Mouse (Mus musculus): ENCODE measurements around the gene Srrt. TPM values are rescaled to one million over a fixed set of nuclear protein-coding genes. Genes with fewer than 3 reads are reported as not detected.
A peak's percentile ranks its signal among the peaks of the same experiment; 100 is the strongest.

Gene Srrt
- total RNA-seq, 1 experiment from 2014 or later = 317 TPM

DNA sequence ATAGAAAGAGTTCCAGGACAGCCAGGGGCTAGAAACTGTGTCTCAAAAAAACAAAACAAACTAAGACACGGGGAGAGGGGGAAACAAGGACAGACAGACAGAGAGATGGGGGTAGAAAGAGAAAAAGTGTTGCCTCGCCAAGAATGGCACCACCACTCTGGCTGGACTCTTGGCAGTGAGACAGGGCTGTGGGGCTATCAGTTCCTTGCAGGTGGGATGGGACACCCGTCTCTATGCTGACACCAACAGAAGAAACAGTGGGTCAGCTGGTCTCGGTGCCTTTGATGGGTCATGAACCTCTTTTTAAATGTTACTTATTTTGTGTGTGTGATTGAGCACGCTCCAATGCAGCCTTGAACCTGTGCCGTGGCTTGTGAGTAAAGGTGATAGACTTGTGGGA is 32.7 kb upstream of the Srrt start:
- ATAC-seq (replicated peaks in 1 of 2; ENCODE audit: insufficient read depth in 1 of 2, low FRiP score in 2 of 2, low TSS enrichment in 1 of 2, low read depth in 1 of 2, poor library complexity in 2 of 2, severe bottlenecking in 2 of 2) = no peak

DNA sequence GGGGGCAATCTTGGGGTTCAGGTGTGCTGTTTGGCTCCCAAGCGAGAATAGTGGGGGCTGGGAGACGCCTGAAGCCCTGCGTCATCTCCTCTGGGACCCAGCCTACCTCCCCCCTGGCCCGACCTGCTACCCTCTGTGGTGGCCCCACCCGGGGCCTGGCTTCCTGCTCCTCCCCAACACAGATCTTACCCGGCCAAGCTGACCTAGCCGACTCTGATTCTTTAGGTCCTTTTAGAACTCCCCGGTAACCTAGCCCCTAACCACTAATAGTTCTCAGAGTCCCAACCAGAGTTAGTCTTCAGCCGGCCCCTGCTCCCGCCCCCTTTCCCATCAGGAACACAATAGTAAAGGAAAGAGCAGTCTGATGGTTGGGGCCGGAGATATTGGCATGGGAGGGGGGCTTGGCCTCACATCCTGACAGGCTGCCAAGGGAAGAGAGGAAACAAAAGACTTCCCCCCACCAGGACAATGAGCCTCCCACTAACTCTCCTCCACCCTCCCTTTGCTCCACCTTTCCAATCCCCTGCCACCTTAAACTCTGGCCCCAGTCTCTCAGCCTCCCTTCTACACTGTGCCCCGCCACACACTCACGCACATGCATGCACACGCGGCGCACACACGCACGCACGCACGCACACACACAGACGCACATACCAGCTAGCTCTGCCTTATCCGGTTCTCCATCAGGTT is 32.0 kb upstream of the Srrt start:
- ATAC-seq (replicated peaks in 1 of 2; ENCODE audit: insufficient read depth in 1 of 2, low FRiP score in 2 of 2, low TSS enrichment in 1 of 2, low read depth in 1 of 2, poor library complexity in 2 of 2, severe bottlenecking in 2 of 2) = no peak

DNA sequence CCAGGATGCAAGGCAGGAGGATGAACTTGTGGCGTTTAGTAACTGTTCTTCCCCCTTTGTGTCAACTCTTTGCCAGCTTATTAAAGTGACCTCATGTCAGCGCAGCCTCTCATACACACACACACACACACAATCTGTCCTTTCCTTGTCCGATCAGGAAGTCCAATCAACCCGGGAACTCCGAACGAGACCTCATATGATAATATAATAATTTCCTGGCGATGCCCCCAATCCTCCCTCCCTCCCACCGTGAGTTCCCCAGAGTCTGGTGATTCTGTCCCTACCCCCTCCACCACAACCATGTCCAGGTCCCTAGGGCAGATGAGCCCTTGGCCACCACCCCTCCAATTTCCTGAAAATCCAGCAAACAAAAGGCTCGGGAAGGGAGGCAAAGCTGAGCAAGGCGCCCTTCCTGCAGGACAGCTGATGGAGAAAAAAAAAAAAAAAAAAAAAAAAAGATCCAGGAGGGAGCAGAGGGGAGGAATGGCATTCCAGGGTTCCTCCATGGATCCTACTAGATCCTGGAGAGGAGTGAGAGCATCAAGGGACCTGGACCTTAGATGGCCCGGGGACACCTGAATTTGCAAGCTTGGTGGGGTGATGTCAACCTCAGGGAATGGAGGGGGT is 31.3 kb upstream of the Srrt start:
- no peak for ATAC-seq (replicated peaks in 1 of 2; ENCODE audit: insufficient read depth in 1 of 2, low FRiP score in 2 of 2, low TSS enrichment in 1 of 2, low read depth in 1 of 2, poor library complexity in 2 of 2, severe bottlenecking in 2 of 2)

DNA sequence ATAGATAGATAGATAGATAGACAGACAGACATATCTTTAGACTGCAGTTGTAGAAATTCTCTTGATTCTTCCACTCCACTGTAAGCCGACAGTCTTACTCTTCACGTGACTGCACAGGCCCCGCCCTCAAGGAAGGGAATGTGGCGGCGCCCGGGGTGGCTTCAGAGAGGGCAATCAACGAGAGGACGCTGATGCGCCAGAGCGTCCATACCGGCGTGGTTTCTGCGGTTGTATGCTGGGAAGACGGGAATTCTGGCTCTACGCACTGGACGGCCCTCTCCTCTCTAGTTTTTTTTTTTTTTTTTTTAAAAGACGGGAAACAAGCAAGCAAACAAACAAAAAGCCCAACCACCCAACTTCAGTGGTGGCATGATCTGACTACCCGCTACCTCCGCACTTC is 30.8 kb upstream of the Srrt start:
- peak; percentile 57 to 61 for ATAC-seq (replicated peaks in 1 of 2; ENCODE audit: insufficient read depth in 1 of 2, low FRiP score in 2 of 2, low TSS enrichment in 1 of 2, low read depth in 1 of 2, poor library complexity in 2 of 2, severe bottlenecking in 2 of 2)

DNA sequence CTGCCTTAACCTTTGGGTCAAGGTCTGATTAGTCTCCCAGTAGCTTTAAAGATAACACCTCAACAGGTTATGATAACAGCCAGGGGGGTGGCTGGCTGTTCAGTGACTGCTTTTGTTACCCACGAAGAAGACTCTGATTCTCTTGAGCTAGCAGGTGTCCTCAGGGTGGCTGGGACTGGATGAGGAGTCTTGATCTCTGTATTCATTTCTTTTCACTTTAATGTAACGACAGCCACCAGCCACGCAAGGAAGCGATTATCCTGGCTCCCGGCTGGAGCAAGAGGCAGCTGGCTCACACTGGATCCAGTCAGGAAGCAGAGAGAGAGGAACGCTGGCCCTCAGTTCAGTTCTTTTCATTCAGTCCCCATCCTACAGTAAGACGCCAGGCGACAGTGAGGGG is 29.7 kb upstream of the Srrt start:
- ATAC-seq (replicated peaks in 1 of 2; ENCODE audit: insufficient read depth in 1 of 2, low FRiP score in 2 of 2, low TSS enrichment in 1 of 2, low read depth in 1 of 2, poor library complexity in 2 of 2, severe bottlenecking in 2 of 2) = no peak

DNA sequence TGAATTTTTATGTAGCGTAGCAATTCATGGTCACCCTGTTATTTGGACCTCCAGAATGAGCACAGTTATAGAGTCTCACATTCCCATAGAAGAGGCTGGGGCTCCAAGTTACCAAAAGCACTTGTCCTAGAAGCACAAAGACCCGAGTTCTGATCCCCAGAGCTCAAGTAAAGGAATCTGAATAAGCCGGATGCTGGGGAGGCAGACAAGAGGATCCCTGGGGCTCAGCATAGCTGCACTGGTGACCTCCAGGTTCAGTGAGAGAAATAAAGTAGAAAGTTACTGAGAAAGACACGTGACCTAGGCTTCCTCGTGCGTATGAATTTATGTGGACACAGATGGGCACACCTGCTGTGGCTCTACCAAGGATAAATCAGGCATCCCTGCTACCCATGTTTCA is 27.6 kb upstream of the Srrt start:
- ATAC-seq (replicated peaks in 1 of 2; ENCODE audit: insufficient read depth in 1 of 2, low FRiP score in 2 of 2, low TSS enrichment in 1 of 2, low read depth in 1 of 2, poor library complexity in 2 of 2, severe bottlenecking in 2 of 2) = no peak

DNA sequence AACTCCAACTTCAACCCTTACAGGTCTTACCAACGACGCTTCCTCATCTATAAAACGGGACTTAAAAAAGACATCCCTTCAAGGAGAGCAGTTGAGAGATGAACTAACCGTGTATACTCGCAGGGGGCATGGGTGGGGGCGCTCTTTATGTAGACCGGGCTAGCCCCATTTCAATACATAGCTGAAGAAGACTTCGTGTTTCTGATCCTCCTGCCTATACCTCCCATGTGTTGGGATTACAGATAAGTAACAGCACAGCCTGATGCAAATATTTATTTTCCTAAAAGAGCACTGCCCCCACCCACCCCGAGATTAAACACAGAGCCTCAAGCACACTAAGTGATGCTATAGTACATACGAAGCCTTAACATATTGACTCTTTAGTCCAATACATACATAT is 26.8 kb upstream of the Srrt start:
- ATAC-seq (replicated peaks in 1 of 2; ENCODE audit: insufficient read depth in 1 of 2, low FRiP score in 2 of 2, low TSS enrichment in 1 of 2, low read depth in 1 of 2, poor library complexity in 2 of 2, severe bottlenecking in 2 of 2) = no peak

DNA sequence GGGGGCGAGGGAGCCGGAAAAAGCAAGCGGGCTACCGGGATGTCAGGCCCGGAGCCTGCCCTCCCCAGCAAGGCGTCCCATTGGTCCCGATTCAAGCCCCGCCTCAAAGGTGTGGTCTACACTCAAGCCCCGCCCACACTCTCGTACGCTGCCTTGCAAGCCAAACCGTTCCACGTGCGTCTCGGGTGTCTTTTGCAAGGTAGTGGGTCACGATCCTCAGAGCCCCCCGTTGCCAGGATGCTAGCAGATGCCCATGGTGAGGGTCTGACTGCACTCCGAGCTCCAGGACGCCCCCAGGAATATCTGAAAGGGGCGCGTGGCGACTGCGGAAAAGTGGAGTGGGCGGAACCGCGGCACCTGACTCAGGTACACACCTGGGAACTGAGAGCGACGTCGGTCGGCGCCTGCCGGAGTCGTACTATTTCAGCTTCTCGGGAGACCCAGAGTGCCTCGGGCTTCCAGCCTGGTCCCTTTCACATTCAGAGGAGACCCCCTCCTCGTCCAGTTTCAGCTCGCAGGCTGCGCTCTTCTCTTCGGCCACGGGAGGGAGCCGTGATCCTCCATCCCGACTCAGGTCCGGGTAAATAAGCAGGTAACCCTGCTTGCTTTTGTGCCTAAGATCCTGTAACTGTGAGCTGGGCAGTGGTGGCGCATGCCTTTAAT is 26.2 kb upstream of the Srrt start, which contains the start of gene Slc12a9:
Gene Slc12a9 (minus strand): TSS at position 86 of the 663 bp plus-strand sequence.
- peak; percentile 93 to 94 for ATAC-seq (replicated peaks in 1 of 2; ENCODE audit: insufficient read depth in 1 of 2, low FRiP score in 2 of 2, low TSS enrichment in 1 of 2, low read depth in 1 of 2, poor library complexity in 2 of 2, severe bottlenecking in 2 of 2)

DNA sequence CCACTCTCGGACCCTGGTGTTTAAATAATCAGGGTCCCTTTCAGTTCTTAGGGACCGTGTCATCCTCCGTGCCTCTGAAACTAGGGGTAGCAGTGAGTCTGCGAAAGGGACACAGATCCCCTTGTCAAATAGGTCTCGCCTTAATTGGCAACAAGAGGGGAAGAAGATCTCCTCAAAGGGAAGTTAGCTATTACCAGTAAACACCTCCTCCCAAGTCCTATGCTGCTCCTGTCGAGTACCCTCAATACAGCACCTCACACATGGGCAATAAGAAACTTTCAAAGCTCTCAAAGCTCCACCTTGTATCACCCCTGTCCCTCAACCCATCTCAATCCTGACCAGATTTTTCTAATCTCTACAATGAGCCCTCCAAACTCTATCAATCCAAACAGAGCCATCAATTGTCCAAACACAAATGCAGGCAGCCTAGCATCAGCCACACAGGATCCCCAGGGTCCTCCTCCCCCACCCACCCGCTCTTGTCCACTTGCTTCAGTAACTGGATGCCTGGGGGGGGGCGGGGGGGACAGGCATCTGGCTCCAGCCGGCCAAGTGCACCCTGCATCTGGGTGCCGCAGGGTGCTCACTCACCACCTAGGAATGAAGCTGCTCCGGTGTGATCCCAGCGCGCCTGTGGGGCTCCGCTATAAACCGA is 25.5 kb upstream of the Srrt start:
- ATAC-seq (replicated peaks in 1 of 2; ENCODE audit: insufficient read depth in 1 of 2, low FRiP score in 2 of 2, low TSS enrichment in 1 of 2, low read depth in 1 of 2, poor library complexity in 2 of 2, severe bottlenecking in 2 of 2) = no peak

DNA sequence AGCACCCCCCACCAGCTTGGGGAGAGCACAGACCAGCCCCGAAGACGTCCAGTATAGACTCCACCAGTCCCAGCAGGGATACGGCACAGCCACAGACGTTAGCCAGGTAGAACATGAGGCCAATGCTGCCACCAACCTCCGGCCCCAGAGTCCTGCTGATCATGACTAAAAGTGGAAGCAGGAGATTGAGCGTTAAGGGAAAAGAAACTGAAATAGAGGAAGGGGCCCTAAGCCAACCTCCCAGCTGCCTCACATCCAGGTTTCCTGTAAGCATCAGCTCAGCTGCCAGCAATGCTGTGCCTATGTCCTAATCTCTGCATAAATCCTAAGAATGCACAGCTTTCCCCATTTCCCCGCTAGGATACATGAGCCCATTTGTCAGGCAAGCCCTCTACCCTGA is 23.4 kb upstream of the Srrt start:
- no peak for ATAC-seq (replicated peaks in 1 of 2; ENCODE audit: insufficient read depth in 1 of 2, low FRiP score in 2 of 2, low TSS enrichment in 1 of 2, low read depth in 1 of 2, poor library complexity in 2 of 2, severe bottlenecking in 2 of 2)

DNA sequence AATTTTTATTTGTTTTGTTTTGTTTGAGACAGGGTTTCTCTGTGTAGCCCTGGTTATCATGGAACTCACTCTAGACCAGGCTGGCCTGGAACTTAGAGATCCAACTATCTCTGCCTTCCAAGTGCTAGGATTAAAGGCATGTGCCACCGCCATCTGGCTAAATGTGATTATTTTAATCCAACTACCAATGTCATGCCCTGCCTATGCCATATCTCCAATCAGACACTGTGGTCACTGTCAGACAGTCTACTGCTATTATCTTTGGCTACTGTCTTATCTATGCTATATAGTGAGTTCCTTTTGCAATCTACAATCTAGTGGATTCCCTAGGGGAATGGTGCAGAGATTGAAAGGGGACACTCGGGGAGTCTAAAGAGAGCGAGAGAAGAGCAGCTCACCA is 13.5 kb upstream of the Srrt start:
- ATAC-seq (replicated peaks in 1 of 2; ENCODE audit: insufficient read depth in 1 of 2, low FRiP score in 2 of 2, low TSS enrichment in 1 of 2, low read depth in 1 of 2, poor library complexity in 2 of 2, severe bottlenecking in 2 of 2) = no peak

DNA sequence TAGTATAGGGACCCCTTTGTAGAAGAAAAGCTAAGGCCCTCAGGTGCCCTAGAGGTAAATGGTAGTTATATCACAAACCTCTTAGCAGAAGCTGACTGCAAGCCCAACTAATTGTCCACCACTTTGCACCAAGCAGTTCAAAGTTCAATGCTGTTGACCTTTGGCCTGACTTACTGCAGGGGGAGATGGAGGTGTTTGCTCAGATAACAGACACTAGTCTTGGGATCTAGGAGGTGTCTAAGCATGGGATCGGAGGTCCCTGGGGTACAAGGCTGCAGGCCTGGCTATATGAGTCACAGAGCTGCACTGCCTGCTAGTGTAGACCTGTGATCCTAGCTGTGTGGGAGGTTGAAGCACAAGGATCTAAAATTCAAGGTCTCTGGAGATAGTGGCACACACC is 11.1 kb upstream of the Srrt start:
- ATAC-seq (replicated peaks in 1 of 2; ENCODE audit: insufficient read depth in 1 of 2, low FRiP score in 2 of 2, low TSS enrichment in 1 of 2, low read depth in 1 of 2, poor library complexity in 2 of 2, severe bottlenecking in 2 of 2) = no peak

DNA sequence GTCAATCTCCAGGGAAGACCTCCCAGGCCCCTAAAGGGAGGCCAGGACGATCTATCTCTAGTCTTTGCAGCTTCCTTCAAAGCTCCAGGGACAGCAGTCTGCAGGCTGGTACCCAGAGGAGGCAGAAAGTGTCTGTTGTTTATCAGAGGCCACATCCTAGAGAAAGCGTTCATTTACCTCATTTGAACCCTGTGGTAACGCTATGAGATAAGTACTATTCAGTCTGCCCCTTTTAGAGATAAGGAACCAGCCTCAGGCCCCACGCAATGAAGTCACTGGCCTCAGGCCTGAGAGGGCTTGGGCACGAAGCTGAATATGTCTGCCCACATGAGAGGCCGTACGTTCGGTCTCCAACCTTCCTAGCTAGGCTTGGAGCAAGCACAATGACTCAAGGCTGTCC is 9.9 kb upstream of the Srrt start:
- no peak for ATAC-seq (replicated peaks in 1 of 2; ENCODE audit: insufficient read depth in 1 of 2, low FRiP score in 2 of 2, low TSS enrichment in 1 of 2, low read depth in 1 of 2, poor library complexity in 2 of 2, severe bottlenecking in 2 of 2)

DNA sequence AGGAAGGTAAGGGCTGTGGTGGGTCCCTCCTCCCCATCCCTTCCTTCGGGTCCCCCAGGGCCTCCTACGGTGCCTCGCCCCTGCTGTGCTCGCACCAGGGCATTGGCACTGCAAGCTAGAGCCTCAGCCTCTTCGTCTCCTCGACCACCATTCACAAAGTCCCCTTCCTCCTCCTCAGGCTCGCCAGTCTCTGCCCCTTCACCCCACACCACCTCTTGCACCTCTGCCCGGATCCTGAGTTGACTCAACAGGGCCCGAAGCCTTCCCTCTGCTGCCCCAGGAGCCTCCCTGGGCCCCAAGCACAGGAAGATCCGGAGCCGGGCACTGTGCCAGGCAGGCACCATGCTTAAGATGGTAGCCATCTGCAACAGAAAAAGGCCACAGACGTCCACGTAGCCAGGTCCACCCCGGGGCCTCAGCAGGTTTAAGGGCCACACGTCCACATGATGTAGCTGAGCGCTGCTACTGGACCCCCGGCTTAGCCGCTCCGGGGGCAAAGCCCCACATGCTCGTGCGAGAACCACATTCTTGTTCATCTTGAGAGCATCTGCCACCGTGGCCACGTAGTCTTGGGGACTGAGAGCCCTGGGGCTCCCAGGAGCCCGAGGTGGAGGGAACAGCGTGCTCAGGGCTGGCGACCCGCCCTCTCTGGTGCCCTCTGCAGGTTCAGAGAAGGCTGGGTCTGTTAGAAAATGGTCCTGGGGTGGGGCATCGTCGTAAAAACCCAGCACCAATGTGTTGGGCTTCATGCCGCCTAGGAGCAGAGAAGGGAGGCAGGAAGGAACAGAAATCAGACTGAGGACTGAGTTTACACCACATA is 7.8 kb upstream of the Srrt start:
- peak; percentile 47 to 69; a peak in 3 of 4 replicates for ATAC-seq (replicated peaks in 1 of 2; ENCODE audit: insufficient read depth in 1 of 2, low FRiP score in 2 of 2, low TSS enrichment in 1 of 2, low read depth in 1 of 2, poor library complexity in 2 of 2, severe bottlenecking in 2 of 2)

DNA sequence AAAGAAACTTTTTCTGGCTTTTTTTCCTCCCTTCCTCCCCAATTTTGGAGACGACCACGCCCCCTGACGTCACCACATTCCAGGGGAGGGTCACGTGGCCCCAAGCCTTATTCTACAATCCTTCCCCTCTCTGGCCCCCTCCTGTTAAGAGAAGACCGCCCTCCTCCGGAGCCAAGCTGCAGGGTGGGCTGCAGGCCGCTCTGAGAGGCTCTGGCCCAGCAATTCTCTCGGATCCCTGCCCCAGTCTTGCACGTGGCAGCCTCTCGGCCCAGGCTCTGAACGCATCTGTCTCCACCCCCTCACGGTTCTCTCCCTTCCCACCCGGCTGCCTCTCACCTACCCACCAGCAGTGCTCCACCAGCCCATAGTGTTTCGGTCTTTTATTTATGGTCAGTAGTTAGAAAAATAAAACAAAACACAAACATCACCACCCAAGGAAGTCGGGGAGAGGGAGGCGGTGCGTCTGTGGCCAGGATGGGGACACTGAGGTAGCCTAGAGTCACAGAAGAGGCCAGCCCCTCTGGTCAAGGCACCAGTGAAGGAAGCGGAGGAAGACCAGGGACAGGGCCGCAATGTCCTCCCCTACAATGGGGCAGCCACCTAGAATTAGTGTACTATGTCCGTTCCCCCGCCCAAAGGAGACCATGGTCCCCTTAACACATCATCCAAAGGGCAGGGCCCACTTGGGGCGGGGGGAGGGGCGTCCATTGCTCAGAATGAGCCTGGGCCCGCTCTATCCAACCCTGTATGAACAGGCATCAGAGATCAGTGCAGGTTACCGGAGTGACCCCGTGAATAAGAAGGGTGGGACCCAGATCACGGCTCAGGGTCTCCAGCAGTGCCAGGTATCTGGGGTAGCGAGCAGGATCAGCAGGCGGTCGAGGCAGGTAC is 7.0 kb upstream of the Srrt start, which contains the start of gene Trip6:
Gene Trip6 (minus strand): TSS at position 212 of the 891 bp plus-strand sequence.
- peak; percentile 29 to 30; a peak in 3 of 4 replicates for ATAC-seq (replicated peaks in 1 of 2; ENCODE audit: insufficient read depth in 1 of 2, low FRiP score in 2 of 2, low TSS enrichment in 1 of 2, low read depth in 1 of 2, poor library complexity in 2 of 2, severe bottlenecking in 2 of 2)

DNA sequence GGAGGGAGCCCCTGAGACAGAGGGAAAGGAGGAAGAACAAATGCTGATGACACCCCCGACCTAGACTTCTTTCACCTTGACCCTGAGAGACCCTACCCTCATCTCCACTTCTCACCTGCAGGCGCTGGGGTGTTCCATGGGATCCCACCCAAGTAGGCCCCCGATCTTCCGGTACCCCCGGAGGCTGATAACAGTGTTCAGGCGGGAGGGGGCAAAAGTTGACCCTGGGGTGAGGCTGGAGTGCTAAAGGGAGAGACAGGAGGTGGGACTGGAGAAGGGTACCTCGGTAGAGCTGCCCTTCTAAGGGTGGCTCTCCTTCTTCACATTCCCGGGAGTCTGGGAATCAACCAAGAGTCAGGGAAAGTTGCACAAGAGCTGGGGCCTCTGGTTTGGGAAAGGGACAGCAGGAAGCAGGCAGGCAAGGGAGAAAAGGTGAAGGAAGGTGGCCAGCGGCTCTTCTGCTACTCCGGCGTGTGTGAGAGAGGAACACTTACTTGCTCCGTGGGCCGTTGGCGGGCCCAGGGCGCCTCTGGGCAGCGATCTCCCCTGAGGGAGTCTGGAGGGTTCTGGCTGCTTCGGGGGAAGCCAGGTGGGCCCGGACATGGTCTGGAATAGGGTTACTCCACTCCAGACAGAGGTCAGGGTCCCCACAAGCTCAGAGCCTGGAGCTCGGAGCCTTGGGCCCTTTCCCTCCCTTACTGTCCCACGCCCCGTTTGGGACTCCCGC is 6.2 kb upstream of the Srrt start:
- ATAC-seq (replicated peaks in 1 of 2; ENCODE audit: insufficient read depth in 1 of 2, low FRiP score in 2 of 2, low TSS enrichment in 1 of 2, low read depth in 1 of 2, poor library complexity in 2 of 2, severe bottlenecking in 2 of 2) = peak; percentile 2 to 9; a peak in 2 of 4 replicates
